Mouse (Mus musculus) stomach, embryonic 14.5 days (tissue): Measurements from ENCODE around the gene Fdx1l. TPM values are rescaled to one million over a fixed set of nuclear protein-coding genes. Genes with fewer than 3 reads are reported as not detected.

Experiments used
- ATAC-seq: fragments of 200-750 bp; cut with Nextera tagmentation; 2 replicates; pipeline ENCODE4 v1.8.0; 2017; ENCODE audit warnings: low read depth, moderate TSS enrichment; ENCODE audit not compliant: insufficient number of reproducible peaks, insufficient read depth, low FRiP score
- H3K27ac ChIP-seq: fragments of 300-500 bp; sonication (generic); 2 replicates; pipeline ENCODE4 v1.5.1; 2014; ENCODE audit warnings: mild to moderate bottlenecking, low read length, moderate library complexity, mixed read lengths
- H3K27me3 ChIP-seq: fragments of 300-500 bp; sonication (generic); 2 replicates; pipeline ENCODE4 v1.6.1; 2014; ENCODE audit warnings: low read length, control low read depth, mixed read lengths; ENCODE audit not compliant: control insufficient read depth, insufficient read depth
- H3K36me3 ChIP-seq: fragments of 300-500 bp; sonication (generic); 2 replicates; pipeline ENCODE4 v1.6.1; 2014; ENCODE audit warnings: mild to moderate bottlenecking, control low read depth, low read length, moderate library complexity, mixed read lengths; ENCODE audit not compliant: control insufficient read depth, insufficient read depth
- H3K4me1 ChIP-seq: fragments of 300-500 bp; sonication (generic); 2 replicates; pipeline ENCODE4 v1.6.1; 2014; ENCODE audit warnings: low read length, control low read depth, mixed read lengths; ENCODE audit not compliant: control insufficient read depth, insufficient read depth
- H3K4me2 ChIP-seq: fragments of 300-500 bp; sonication (generic); replicated peaks from 2 replicates; pipeline ENCODE4 v1.6.1; 2014; ENCODE audit warnings: low read depth, low read length, control low read depth
- H3K4me3 ChIP-seq: fragments of 300-500 bp; sonication (generic); 2 replicates; pipeline ENCODE4 v1.5.1; 2014; ENCODE audit warnings: low read depth, low read length, control low read depth
- H3K9ac ChIP-seq: fragments of 300-500 bp; sonication (generic); replicated peaks from 2 replicates; pipeline ENCODE4 v1.6.1; 2014; ENCODE audit warnings: low read depth, mild to moderate bottlenecking, control low read depth, low read length, moderate library complexity, mixed read lengths
- H3K9me3 ChIP-seq: fragments of 300-500 bp; sonication (generic); 2 replicates; pipeline ENCODE4 v1.6.1; 2016; ENCODE audit warnings: low read depth, low read length, control low read depth; ENCODE audit not compliant: control insufficient read depth
- WGBS: fragments of 180-500 bp; shearing (Covaris S2); extraction: QIAGEN DNeasy Blood & Tissue Kit; methylation state at CpG from one replicate; pipeline ENCODE4 v1.1.7; 2014; 5-methylcytosine and 5-hydroxymethylcytosine counted together
- polyA plus RNA-seq: library from polyadenylated mRNA; unstranded; fragments of >200 nt; fragmentation: Nextera tagmentation; extraction: Ambion mirVana; gene quantifications from 2 replicates; pipeline ENCODE4 v1.2.1, GENCODE M21; 2014

Fdx1l gene
- 56.0 and 56.4 TPM in 2 replicates for polyA plus RNA-seq

DNA sequence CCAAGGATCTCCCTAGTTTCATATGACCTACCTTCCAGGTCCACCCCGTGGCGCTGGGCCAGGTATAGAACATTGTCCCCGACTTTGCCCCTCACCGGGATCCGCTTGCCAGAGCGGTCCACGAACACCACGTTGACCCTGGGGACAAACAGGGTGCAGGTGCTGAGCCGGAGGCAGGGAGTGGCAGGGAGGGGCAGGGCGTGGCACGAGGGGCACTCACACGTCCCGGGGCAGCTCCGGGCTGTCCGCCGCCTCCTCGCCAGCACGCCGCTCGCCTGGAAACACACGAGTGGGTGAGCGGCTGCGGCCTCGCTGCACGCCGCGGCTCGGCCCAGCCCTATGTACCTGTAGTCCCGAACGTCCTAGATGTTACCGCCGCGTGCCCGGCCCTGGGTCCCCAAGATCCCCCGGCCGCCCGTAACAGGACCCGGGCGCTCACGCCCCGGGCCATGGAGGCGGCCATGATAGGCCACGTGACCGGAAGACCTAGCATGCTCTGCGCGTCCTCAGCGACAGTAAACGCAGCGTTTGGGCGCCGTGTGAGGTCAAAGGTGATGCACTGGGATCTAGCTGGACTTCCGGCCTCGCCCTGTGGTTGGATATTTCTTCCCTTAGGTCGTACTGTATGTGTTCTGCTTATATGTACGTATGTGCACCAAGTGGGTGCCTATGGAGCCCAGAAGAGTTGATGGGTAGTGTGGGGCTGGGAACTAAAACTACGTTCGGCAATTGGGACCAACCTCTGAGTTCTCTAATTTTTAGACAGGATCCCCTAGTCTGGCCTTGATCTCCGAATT is at the start of gene Fdx1l, which contains the start of gene Gm49373:
Gene Fdx1l, minus strand, starts transcription at position 571 of the 797 bp plus-strand sequence.
Gene Gm49373, minus strand, starts transcription at position 53 of the 797 bp plus-strand sequence.
- peak within 1 kb of the TSS; percentile 70 for H3K9ac ChIP-seq
- H3K27me3 ChIP-seq: no peaks in the 10 kb centered on the region
- no peaks in the 10 kb centered on the region for H3K9me3 ChIP-seq
- peak within 1 kb of the TSS; percentile 49 for H3K4me3 ChIP-seq
- peak within 1 kb of the TSS; percentile 5; the same call in 1 of the 2 replicates for H3K27ac ChIP-seq
- H3K4me1 ChIP-seq: peaks cover 7% of the 10 kb centered on the region; the same call in 1 of the 2 replicates
- WGBS: 3% methylated on average over 58 of the region's 58 CpGs
- ATAC-seq: peak; percentile 92
- peaks cover 35% of the 10 kb centered on the region for H3K36me3 ChIP-seq
- H3K4me2 ChIP-seq: peak within 1 kb of the TSS; percentile 67

DNA sequence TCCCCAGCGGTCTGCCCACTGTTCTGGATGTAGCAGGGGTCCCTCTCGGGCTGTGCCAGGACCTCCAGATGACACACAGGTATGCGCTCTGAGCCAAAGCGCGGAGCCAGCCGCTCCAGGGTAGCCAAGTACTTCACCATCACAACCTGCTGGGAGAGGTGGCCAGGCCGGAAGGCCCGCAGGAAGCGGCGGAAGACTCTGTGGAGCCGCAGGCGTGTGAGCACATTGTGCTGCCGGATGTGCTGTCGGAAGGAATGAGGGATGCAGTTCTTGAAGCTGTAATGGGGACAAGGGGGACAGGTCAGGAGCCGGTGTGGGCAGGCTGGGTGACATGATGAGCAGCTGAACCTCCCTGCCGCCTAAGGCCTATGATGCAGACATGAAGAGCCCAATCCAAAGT is 48.1 kb upstream of the Fdx1l start:
- Histone ChIP-seq H3K27me3 (no peaks in the 10 kb centered on the region), H3K4me1 (no peaks in the 10 kb centered on the region), H3K36me3 (peaks cover 9% of the 10 kb centered on the region), H3K9me3 (no peaks in the 10 kb centered on the region), H3K9ac (no peak overlapping the region), H3K4me2 (no peak overlapping the region), H3K4me3 (no peak overlapping the region), H3K27ac (no peak overlapping the region)
- 90% methylated on average over 16 of the region's 16 CpGs for WGBS
- ATAC-seq: no peak

DNA sequence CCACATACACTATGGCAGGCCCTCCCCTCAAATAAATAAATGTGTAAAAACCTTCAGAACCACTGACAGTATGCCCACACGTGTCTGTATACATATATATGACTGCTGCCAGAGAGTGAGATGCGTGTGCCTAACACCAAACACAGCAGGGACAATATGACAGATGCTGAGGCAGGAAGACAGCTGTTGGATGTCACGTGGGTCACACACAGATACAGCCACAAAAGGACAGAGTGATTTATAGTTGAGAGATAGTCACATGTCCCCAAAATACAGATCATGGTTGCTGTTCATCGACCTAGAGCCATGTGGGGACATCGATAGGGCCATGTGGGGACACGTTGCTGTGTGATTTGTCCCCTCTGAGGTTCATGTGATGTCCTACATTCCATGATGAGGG is 43.7 kb upstream of the Fdx1l start:
- no peaks in the 10 kb centered on the region for H3K4me1 ChIP-seq
- WGBS: 70% methylated on average over 6 of the region's 6 CpGs
- no peak overlapping the region for H3K9ac ChIP-seq
- H3K36me3 ChIP-seq: peaks cover 2% of the 10 kb centered on the region; the same call in 1 of the 2 replicates
- no peaks in the 10 kb centered on the region for H3K9me3 ChIP-seq
- no peaks in the 10 kb centered on the region for H3K27me3 ChIP-seq
- no peak overlapping the region for H3K27ac ChIP-seq
- H3K4me3 ChIP-seq: no peak overlapping the region
- no peak overlapping the region for H3K4me2 ChIP-seq
- no peak for ATAC-seq

DNA sequence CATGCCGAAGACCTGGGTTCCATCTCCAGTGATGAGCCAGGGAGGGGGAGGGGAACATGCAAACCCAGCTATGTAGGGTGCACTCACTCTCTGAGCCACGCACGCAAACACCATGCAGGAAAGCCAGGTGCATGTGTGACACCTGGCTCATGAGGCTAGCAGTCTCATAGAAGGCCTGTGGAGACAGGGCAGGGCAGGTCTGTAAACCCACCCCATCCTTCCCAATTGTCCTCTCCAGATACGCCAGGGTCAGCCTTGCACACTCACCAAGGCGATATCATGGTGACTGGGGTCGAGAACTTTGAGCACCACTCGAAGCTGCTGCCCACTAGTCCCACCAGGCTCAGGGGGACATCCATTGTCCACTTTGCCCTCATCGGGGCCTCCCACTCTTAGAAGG is 41.7 kb upstream of the Fdx1l start:
- Histone ChIP-seq H3K9ac (no peak overlapping the region), H3K4me1 (no peaks in the 10 kb centered on the region), H3K4me3 (no peak overlapping the region), H3K36me3 (no peaks in the 10 kb centered on the region), H3K9me3 (no peaks in the 10 kb centered on the region), H3K4me2 (no peak overlapping the region), H3K27me3 (no peaks in the 10 kb centered on the region), H3K27ac (no peak overlapping the region)
- 84% methylated on average over 8 of the region's 8 CpGs for WGBS
- no peak for ATAC-seq

DNA sequence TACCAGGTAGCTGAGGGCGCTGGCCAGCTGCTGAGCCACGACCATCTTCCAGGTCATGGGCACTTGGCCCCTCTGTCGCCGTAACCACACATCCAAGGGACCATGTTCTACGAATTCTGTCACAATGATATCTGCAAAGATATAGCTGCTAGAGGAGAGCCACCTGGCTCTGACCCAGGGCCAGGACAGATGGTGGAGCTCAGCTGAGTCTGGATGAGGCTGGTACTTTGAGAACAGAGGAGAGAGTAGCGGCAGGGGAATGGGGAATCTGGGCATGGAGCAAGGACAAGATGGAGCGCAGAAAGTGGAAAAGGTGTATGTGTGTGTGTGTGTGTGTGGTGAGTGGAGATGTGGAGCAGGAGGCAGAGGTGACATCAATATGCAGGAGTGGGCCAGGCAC is 40.8 kb upstream of the Fdx1l start:
- Histone ChIP-seq H3K36me3 (no peaks in the 10 kb centered on the region), H3K9me3 (no peaks in the 10 kb centered on the region), H3K4me1 (no peaks in the 10 kb centered on the region), H3K27ac (no peak overlapping the region), H3K4me3 (no peak overlapping the region), H3K9ac (no peak overlapping the region), H3K27me3 (no peaks in the 10 kb centered on the region), H3K4me2 (no peak overlapping the region)
- ATAC-seq: no peak
- 83% methylated on average over 7 of the region's 7 CpGs for WGBS

DNA sequence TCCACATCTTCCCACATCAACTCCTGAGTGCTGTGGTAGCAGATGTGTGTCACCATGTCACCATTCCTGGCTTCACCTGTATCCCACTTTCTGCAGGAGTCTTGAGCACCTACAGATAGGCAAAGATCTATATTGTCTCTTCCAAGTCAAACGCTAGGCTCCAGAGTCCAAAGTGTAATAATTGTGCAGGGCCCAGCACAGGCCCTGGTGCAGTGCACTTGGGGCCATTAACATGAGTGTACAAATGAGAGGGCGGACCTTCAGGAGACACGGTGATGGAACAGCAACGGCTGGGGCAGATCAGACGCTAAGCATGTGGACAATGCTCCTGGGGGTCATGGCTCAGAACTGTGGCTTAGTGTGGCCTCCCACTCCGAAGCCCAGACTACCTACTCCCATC is 40.3 kb upstream of the Fdx1l start:
- ATAC-seq: no peak
- H3K9me3 ChIP-seq: no peaks in the 10 kb centered on the region
- no peak overlapping the region for H3K4me3 ChIP-seq
- no peak overlapping the region for H3K4me2 ChIP-seq
- no peak overlapping the region for H3K9ac ChIP-seq
- WGBS: 88% methylated on average over 6 of the region's 6 CpGs
- H3K4me1 ChIP-seq: no peaks in the 10 kb centered on the region
- no peaks in the 10 kb centered on the region for H3K27me3 ChIP-seq
- no peaks in the 10 kb centered on the region for H3K36me3 ChIP-seq
- no peak overlapping the region for H3K27ac ChIP-seq

DNA sequence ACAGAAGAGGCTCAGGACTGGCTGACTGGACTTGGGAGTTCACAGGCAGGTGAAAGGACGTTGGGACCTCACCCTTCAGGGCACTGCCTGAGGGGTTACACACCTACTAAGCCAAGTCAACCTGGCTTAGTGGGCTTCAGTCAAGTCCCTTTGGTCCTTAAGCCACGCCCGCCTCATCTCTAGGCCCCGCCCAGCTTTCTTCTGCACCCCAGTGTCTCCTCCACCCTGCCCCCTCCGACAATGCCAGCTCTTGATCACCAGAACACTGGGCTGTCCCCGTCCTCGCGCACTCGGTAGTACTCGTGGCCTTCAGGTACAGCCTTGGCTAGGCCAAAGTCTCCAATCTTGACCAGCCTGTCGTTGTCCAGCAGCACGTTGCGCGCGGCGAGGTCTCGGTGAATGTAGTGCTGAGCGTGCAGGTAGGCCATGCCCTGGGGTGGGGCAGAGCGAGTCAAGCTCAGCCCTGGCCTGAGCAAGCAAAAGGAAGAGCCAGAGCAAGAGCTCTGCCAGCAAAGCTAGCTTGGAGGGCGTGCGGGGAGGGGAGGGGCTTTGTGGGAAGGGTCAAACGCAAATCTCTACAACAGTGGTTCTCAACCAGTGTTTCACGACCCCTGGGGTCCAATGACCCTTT is 34.3 kb upstream of the Fdx1l start:
- Histone ChIP-seq H3K27ac (no peak overlapping the region), H3K4me1 (no peaks in the 10 kb centered on the region), H3K4me2 (no peak overlapping the region), H3K9ac (no peak overlapping the region), H3K4me3 (no peak overlapping the region), H3K9me3 (no peaks in the 10 kb centered on the region), H3K36me3 (no peaks in the 10 kb centered on the region), H3K27me3 (no peaks in the 10 kb centered on the region)
- ATAC-seq: peak; percentile 38; the same call in 1 of the 2 replicates
- 39% methylated on average over 23 of the region's 23 CpGs for WGBS

DNA sequence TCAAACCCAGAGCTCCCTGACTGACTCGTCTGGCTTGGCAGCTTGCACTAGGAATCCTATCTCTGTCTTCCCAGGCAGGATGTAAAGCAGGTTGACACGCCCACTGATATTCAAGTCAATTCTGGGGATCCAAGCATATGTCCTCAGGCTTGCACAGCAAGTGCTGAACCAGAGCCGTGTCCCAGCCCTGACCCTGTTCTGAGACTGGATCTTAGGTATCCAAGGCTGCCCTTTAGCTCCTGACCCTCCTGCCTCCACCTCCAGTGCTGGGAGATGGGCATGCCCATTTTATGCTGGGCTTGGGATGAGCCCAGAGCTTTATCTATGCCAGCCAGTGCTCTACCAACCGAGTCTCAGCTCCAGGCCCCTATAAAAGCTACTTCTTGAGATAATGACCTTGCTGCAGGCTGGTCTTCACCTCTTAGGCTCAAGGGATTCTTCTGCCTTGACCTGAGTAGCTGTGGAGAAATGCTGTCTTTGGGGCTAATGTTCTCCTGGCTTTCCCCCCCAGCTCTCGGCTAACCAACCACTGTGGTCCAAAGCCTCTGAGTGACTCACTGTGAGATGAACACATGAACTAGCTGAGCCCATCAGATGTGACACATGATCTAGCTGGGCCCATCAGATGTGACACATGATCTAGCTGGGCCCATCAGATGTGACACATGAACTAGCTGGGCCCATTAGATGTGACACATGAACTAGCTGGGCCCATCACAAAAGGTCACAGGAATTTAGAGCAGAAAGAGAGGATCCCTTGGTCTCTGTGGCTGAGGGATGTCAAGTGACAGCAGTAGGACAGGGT is 32.5 kb upstream of the Fdx1l start:
- H3K4me1 ChIP-seq: no peaks in the 10 kb centered on the region
- no peaks in the 10 kb centered on the region for H3K36me3 ChIP-seq

More for the DNA sequence above, 32.5 kb upstream of the Fdx1l start:
- Histone ChIP-seq H3K27ac (no peak overlapping the region), H3K9me3 (no peaks in the 10 kb centered on the region), H3K4me3 (no peak overlapping the region), H3K27me3 (no peaks in the 10 kb centered on the region), H3K4me2 (no peak overlapping the region), H3K9ac (no peak overlapping the region)
- WGBS: 70% methylated on average over 5 of the region's 5 CpGs
- no peak for ATAC-seq
